Mouse (Mus musculus): ENCODE results near the gene Tnfrsf25.

- TF ChIP-seq CTCF (IDR thresholded peaks at IDR 0.05; ENCODE audit: low read depth) = no peak
- no peak for TF ChIP-seq EP300 (IDR thresholded peaks at IDR 0.05; ENCODE audit: low read depth)
Measured at GRCm38 (mm10) chr4:152133213-152133612, 17.5 kb downstream of the Tnfrsf25 start.
